Mouse (Mus musculus): ENCODE results near the gene Gabrg1. TPM values are rescaled to one million over a fixed set of nuclear protein-coding genes. Genes with fewer than 3 reads are reported as not detected.

The Gabrg1 gene
- polyA plus RNA-seq (2017; shearing (Covaris generic)): not detected

DNA sequence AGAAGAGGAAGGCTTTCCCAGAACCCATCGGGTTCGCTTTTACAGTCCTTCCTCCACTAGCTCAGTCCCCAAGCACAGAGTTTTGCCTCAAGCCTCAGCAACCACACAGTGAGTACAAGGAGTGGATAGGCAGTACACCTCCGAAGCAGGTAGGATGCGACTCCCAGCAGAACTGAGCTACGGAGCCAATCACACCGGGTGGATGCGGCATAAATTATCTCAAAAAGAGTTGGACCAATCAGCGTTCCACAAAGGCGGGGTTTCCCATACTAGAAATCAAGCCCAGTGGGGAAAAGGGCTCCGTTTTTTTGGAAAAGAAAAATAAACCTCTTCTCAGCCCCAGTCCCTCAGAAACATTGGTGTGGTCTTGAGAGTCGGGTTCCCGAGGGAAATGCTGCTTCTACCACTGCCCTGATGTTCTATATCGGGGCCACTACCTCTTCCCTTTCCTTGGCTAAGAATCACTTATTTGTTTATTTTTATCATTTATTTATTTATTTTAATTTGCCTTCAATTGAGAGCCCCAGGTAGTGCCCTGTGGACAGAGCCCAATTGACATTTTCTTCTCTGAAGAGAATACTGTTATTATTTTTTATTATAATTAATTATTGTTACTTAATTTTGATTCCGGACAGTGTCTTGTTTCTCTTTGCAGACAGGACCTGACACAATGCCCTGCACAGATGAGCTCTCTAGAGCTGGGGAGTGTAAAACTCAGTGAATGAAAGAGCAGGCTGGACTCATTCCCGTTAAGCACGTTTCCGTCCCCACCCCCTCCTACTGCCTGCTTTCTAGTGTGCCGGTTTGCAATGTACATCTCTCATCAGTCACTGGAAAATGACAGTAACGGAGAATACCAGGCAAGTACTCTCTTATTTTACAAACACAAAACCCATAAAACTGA is at the start of gene Gabrg1:
Gabrg1 (minus strand) TSS at position 426 of the 904 bp plus-strand sequence.

